Mouse (Mus musculus) G1E (cell line): ENCODE results near the gene Gm7138.
"Not testable (repeated sequence)": the region's sequence is repeated elsewhere in the genome, so short reads cannot be mapped to it uniquely, and the experiment has no call there.

Source experiments
- CTCF ChIP-seq: IDR thresholded peaks from 2 replicates; pipeline ENCODE4 v1.5.1; 2012; ENCODE audit warnings: low read depth, low read length, inconsistent platforms, mixed read lengths
- GATA1 ChIP-seq: IDR thresholded peaks from 2 replicates; pipeline ENCODE4 v1.6.1; 2012; ENCODE audit warnings: borderline replicate concordance, low read length, inconsistent platforms, mixed read lengths
- GATA2 ChIP-seq: IDR thresholded peaks from 2 replicates; pipeline ENCODE4 v1.6.1; 2012; ENCODE audit warnings: low read depth, low read length, inconsistent platforms, borderline replicate concordance
- POLR2AphosphoS5 ChIP-seq: IDR thresholded peaks from 2 replicates; pipeline ENCODE4 v1.6.1; 2012; ENCODE audit warnings: low read depth, low read length, inconsistent platforms; ENCODE audit not compliant: insufficient replicate concordance
- TAL1 ChIP-seq: conservative IDR thresholded peaks from 2 replicates; pipeline ENCODE4 v1.6.1; 2012; ENCODE audit warnings: low read depth, low read length, inconsistent platforms, mixed read lengths

DNA sequence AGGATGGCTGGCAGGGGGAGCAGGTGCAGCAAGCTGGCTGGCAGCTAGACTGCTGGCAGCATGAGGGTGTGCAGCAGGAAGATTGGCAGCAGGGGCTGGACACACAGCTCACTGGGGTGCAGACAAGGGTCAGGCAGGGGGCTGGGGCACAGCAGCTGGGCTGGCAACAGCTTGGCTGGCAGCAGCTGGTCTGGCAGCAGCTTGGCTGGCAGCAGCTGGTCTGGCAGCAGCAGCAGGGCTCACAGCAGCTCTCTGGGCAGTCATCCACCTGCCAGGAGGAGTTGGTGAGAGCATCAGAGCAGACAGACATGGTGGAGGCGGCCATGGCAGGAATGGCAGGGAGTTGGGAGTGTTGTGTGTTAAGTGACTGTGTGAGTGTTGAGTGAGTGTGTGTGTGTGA is 11.1 kb upstream of the Gm7138 start, which contains the start of gene Gm7137:
- TF ChIP-seq CTCF, TAL1, GATA1, POLR2AphosphoS5, GATA2: not testable (repeated sequence)
